Mouse (Mus musculus) embryonic fibroblast, embryonic 13.5 days (primary cell): ENCODE measurements around the gene Atf7.

Experiments
- CTCF ChIP-seq: IDR thresholded peaks from 2 replicates; pipeline ENCODE4 v1.5.1; 2011; ENCODE audit warnings: mild to moderate bottlenecking, control low read depth, low read length, moderate library complexity, borderline replicate concordance; ENCODE audit not compliant: insufficient read depth
- POLR2A ChIP-seq: IDR thresholded peaks from 2 replicates; pipeline ENCODE4 v1.6.1; 2011; ENCODE audit warnings: low read depth, mild to moderate bottlenecking, control low read depth, low read length, moderate library complexity

DNA sequence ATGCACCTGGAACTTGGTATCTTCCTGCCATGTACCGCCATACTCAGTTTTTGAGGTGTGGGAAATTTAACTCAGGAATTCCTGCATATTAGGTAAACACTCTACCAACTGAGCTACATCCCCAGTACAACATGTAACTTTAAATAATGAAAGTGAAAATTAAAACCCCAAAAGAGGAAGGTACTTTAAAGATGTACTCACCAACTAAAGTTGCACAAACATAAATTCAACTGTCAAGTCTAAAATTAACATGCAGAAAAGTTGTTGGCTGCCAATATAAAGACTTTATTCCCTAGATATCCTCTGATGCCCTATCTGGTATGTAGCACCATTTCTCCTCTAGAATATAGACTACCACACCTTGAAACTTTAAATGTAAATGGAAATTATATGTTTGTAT is 7.6 kb downstream of the Atf7 start:
- no peak for TF ChIP-seq CTCF
- TF ChIP-seq POLR2A, result no peak
